Mouse (Mus musculus) lung, adult 2 months (tissue): ENCODE data around the gene Mfsd4a. TPM values are rescaled to one million over a fixed set of nuclear protein-coding genes. Genes with fewer than 3 reads are reported as not detected.

Source experiments
- DNase-seq: peaks from one replicate; pipeline ENCODE4 v3.0.0; 2022
- H3K4me1 ChIP-seq: fragments of 200-500 bp; 2 replicates; pipeline ENCODE4 v1.6.1; 2011; ENCODE audit warnings: low read length; ENCODE audit not compliant: control insufficient read depth, insufficient read depth
- H3K4me3 ChIP-seq: fragments of 200-500 bp; replicated peaks from 2 replicates; pipeline ENCODE3; 2011; ENCODE audit warnings: low read depth, mild to moderate bottlenecking, control low read depth, low read length; ENCODE audit errors: extremely low read depth
- CTCF ChIP-seq: fragments of 200-500 bp; IDR thresholded peaks from 2 replicates; pipeline ENCODE4 v1.5.1; 2011; ENCODE audit warnings: mild to moderate bottlenecking, low read length, control low read depth; ENCODE audit not compliant: insufficient read depth
- POLR2A ChIP-seq: fragments of 200-500 bp; IDR thresholded peaks from 2 replicates; pipeline ENCODE4 v1.6.1; 2011; ENCODE audit warnings: low read depth, mild to moderate bottlenecking, control low read depth, low read length, borderline replicate concordance; ENCODE audit errors: extremely low read depth
- WGBS: fragments of 180-500 bp; shearing (Covaris S2); methylation state at CpG from one replicate; pipeline ENCODE4 v1.1.7; 2018; 5-methylcytosine and 5-hydroxymethylcytosine counted together
- polyA plus RNA-seq: library from polyadenylated mRNA; depleted of rRNA; stranded (reverse); fragments of >200 nt; gene quantifications from 2 replicates; pipeline ENCODE4 v1.2.3, GENCODE M21; 2012

Mfsd4a gene
- polyA plus RNA-seq, 1 experiment: 5.0 TPM

- TF ChIP-seq CTCF: no peak
- TF ChIP-seq POLR2A: no peak
- H3K4me1 ChIP-seq: no peaks in the 10 kb centered on the region
- H3K4me3 ChIP-seq: no peak overlapping the region
- WGBS: 89% methylated on average over 5 of the region's 5 CpGs
- no peak for DNase-seq
Measured at GRCm38 (mm10) chr1:132027978-132028377, 39.9 kb downstream of the Mfsd4a start.

GRCm38 (mm10) chr1:132026925-132027646 is 40.8 kb downstream of the Mfsd4a start:
- no peak for DNase-seq
- no peaks in the 10 kb centered on the region for H3K4me1 ChIP-seq
- no peak overlapping the region for H3K4me3 ChIP-seq
- no peak for TF ChIP-seq CTCF
- TF ChIP-seq POLR2A: no peak
- WGBS: 67% methylated on average over 11 of the region's 11 CpGs

DNA sequence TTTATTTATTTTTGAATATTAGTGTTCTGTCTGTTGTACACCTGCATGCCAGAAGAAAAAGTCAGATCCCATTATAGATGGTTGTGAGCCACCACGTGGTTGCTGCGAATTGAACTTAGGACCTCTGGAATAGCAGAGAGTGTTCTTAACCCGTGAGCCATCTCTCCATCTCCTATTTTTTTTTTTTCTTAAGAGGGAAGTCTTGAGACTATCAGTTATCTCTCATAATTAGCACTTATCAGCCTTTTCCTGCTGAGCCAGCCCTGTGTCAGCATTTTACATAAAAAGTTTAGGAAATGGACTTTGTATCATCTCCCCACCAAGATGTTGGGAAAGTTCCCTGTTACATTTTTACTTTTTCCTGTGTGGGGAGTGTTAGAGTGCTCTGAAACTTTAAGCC is 45.8 kb downstream of the Mfsd4a start:
- no peak overlapping the region for H3K4me3 ChIP-seq
- no peak for DNase-seq
- 73% methylated on average over 3 of the region's 3 CpGs for WGBS
- no peak for TF ChIP-seq POLR2A
- no peaks in the 10 kb centered on the region for H3K4me1 ChIP-seq

GRCm38 (mm10) chr1:132019876-132020275 is 48.0 kb downstream of the Mfsd4a start:
- TF ChIP-seq CTCF: no peak
- no peak for TF ChIP-seq POLR2A
- no peaks in the 10 kb centered on the region for H3K4me1 ChIP-seq
- H3K4me3 ChIP-seq: no peak overlapping the region
- no peak for DNase-seq
- 84% methylated on average over 7 of the region's 7 CpGs for WGBS

- no peak for DNase-seq
- 87% methylated on average over 1 of the region's 1 CpGs for WGBS
- H3K4me1 ChIP-seq: peaks cover 3% of the 10 kb centered on the region
- TF ChIP-seq POLR2A (no peak), CTCF (no peak)
- H3K4me3 ChIP-seq: no peak overlapping the region
Measured at GRCm38 (mm10) chr1:132016691-132017090, 51.2 kb downstream of the Mfsd4a start.

DNA sequence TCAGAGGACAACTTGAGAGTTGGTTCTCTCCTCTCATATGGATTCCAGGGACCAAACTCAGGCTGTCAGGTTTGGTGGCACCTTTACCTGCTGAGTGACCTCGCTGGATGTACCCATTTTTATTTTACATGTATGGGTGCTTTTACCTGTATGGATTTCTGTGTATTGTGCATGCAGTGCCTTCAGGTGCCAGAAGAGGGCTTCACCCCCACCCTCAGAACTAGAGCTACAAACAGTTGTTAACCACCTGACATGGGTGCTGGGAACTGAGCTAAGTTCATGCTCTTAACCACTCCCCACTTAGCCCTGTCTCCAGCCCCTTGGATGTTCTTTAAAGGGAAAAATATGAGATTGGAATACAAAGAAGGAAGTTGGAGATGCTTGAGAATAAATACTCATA is 53.1 kb downstream of the Mfsd4a start:
- 97% methylated on average over 1 of the region's 1 CpGs for WGBS
- TF ChIP-seq CTCF (no peak), POLR2A (no peak)
- Histone ChIP-seq H3K4me3 (no peak overlapping the region), H3K4me1 (peaks cover 14% of the 10 kb centered on the region)
- no peak for DNase-seq

- H3K4me3 ChIP-seq: no peak overlapping the region
- peaks cover 21% of the 10 kb centered on the region for H3K4me1 ChIP-seq
- WGBS: 65% methylated on average over 8 of the region's 8 CpGs
- no peak for DNase-seq
- no peak for TF ChIP-seq POLR2A
- no peak for TF ChIP-seq CTCF
Measured at GRCm38 (mm10) chr1:132012861-132013260, 55.0 kb downstream of the Mfsd4a start.

DNA sequence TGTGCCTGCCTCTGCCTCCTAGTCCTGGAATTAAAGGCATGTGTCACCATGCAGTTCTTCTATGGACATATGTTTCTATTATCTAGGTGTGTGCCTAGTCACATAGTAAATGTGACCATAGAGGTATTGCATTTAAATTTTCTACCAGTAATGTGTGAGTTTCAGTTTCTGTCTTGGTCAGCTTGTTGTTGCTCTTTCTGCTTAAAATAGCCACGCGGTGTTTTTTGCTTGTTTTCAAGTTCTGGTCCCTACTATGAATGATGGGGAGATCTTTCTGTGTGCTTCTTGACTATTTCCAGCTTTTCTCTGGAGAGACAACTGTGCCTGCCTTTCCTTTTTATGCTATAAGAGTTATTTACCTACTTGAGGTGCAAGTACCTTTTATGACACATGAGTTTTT is 56.1 kb downstream of the Mfsd4a start:
- TF ChIP-seq CTCF (no peak), POLR2A (no peak)
- WGBS: 44% methylated on average over 2 of the region's 2 CpGs
- DNase-seq: no peak

DNA sequence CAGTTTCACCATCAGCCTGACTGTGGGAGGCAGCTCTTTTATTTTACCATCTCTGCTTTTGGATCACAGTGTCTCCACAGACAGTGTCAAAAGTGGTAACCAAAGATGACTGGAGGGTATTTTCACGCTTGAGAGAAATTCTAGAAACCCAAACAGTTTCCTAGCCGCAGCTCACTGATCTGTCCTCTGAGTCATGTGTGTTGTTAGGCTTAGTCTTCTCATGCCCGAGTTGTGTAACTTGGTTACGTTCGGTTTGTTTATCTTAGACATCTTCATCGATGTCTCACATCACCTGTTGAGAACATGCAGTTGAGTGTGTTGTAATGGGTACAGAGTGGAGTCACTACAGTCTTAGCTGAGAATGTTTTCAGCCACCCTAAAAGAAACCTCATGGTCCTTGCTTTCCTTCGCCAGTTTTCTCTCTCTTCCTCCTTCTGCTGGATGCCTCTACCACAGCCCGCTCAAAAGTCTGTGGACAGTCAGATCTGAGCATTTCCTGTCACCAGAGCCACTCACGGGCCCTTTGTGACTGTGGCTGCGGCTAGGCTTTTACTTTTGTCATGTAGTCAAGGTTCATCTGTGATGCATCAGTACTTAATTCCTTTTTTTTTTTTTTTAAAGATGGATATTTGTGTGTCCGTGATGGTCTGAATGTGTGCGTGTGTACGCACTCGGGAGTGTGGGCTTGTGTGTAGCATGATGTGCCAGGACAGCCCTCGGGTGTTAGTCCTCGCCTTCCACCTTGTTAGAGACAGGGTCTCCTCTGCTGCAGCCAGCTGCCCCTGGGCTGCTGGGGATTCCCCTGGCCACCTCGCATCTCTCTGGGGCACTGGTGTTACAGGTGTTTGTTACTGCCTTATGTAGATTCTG is 57.0 kb downstream of the Mfsd4a start:
- Histone ChIP-seq H3K4me3 (no peak overlapping the region), H3K4me1 (peaks cover 26% of the 10 kb centered on the region)
- 45% methylated on average over 17 of the region's 17 CpGs for WGBS
- DNase-seq: no peak
- no peak for TF ChIP-seq CTCF
- TF ChIP-seq POLR2A: no peak

More for the DNA sequence above, 56.1 kb downstream of the Mfsd4a start:
- Histone ChIP-seq H3K4me1 (peaks cover 23% of the 10 kb centered on the region), H3K4me3 (no peak overlapping the region)
